ENCODE assay signal across 25 mouse cellular contexts in the genomic region with DNA sequence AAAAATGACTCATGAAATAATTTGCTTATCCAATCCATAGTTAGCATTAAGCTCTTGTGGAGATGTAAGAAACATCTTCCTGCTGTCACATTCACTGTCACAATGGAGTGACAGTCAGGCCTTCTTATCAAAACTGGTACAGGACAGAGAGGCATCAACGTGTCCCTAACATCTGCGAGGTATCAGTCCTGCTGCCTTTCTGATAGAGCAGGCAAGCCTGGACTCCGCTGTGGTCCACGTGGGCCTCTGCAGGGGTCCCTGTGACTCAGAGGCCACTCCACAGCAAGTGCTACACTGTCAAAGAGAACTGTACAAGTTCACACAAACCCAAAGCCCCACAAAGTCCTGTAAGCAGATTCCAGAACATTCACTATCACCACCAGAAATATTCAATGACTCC. TPM values are rescaled to one million over a fixed set of nuclear protein-coding genes. Genes with fewer than 3 reads are reported as not detected.
DNase-seq lines count a peak whose midpoint lies in the region; ATAC-seq and TF ChIP-seq lines count a peak whose summit lies in the region.
"Had no signal": no experiment of that assay in that cellular context is flagged by ENCODE, and none has a peak within 500 bp of the region (broad histone marks: within the 10 kb centered on the region; RNA-seq: fewer than 3 reads in every experiment).

No protein-coding gene starts in this region.

- 9% methylated on average over 4 of the region's 4 CpGs for WGBS in liver, embryonic 16.5 days (ENCODE audit: insufficient replicate concordance)

- no peak for TF ChIP-seq POLR2A in MEL (IDR thresholded peaks at IDR 0.05; ENCODE audit: control insufficient read depth in 1 of 2, insufficient read depth in 1 of 2, low read depth in 1 of 2, low read length in 2 of 2, poor library complexity in 1 of 2)

- peak; percentile 42; the same call in 1 of the 2 replicates for ATAC-seq in erythroid progenitor cell, adult 5-6 weeks (replicated peaks; ENCODE audit: low FRiP score, poor library complexity, severe bottlenecking)
- ATAC-seq in liver, embryonic 16.5 days (ENCODE audit: low read depth): peak; percentile 93
- ATAC-seq in granulocyte monocyte progenitor cell, adult 5-6 weeks (replicated peaks; ENCODE audit: poor library complexity, severe bottlenecking): no peak
- ATAC-seq: CD4-positive, CD25-positive, alpha-beta regulatory T cell, adult 4 months; inflammation-experienced regulatory T-cells, adult 6 months had no signal

- intact Hi-C loops in heart, postnatal 10 days (cut with DNase I): loop anchor here (5.0 kb wide), 1 partner anchor 137 kb away; no protein-coding TSS in a partner anchor

- peak; percentile 80 for DNase-seq in heart, adult 11 months
- DNase-seq in heart, postnatal 10 days: no peak
- DNase-seq in MEL (ENCODE audit: low read depth, low spot score): peak; percentile 82
- DNase-seq in left cerebral cortex, adult 18-20 months (ENCODE audit: low spot score in 2 of 2): no peak
- no peak for DNase-seq in cerebellum, adult 18-20 months
- DNase-seq: cerebellum, adult 11 months; cerebellum, postnatal 14 days; gastrocnemius, adult 2 months; heart, adult 18-20 months; kidney, adult 8-10 months; kidney, postnatal 14 days; lung, adult 2 months; thymus, adult 18-20 months; thymus, postnatal 4 days had no signal

- TF ChIP-seq CTCF in MEL (IDR thresholded peaks at IDR 0.05 in 2 of 3, conservative IDR thresholded peaks at IDR 0.05 in 1 of 3; ENCODE audit: control insufficient read depth in 1 of 3, insufficient read depth in 1 of 3, low read depth in 2 of 3, low read length in 3 of 3, poor library complexity in 1 of 3, severe bottlenecking in 1 of 3): no peak

- peak; percentile 79 to 89 for TF ChIP-seq EP300 in MEL (IDR thresholded peaks at IDR 0.05; ENCODE audit: low read depth in 1 of 2, low read length in 2 of 2)

- H3K9me3 ChIP-seq in MEL (replicated peaks; ENCODE audit: insufficient read depth, low read length): no peaks in the 10 kb centered on the region
- no peaks in the 10 kb centered on the region for H3K9me3 ChIP-seq in liver, embryonic 16.5 days (replicated peaks; ENCODE audit: control insufficient read depth, low read length)
- H3K9me3 ChIP-seq: embryonic facial prominence, embryonic 13.5 days; hindbrain, embryonic 13.5 days; limb, embryonic 10.5 days; midbrain, embryonic 12.5 days; neural tube, embryonic 12.5 days had no signal

- no peaks in the 10 kb centered on the region for H3K27me3 ChIP-seq in MEL (ENCODE audit: control insufficient read depth in 1 of 2, insufficient read depth in 2 of 2, low read length in 2 of 2)
- H3K27me3 ChIP-seq in liver, embryonic 16.5 days (ENCODE audit: control insufficient read depth, insufficient read depth, low read depth, low read length): no peaks in the 10 kb centered on the region
- H3K27me3 ChIP-seq: embryonic facial prominence, embryonic 13.5 days; hindbrain, embryonic 13.5 days; midbrain, embryonic 12.5 days; neural tube, embryonic 12.5 days had no signal

- H3K79me2 ChIP-seq in MEL (ENCODE audit: control insufficient read depth, insufficient read depth, low read length, poor library complexity): no peaks in the 10 kb centered on the region

- H3K36me3 ChIP-seq in MEL (ENCODE audit: control insufficient read depth in 1 of 2, insufficient read depth in 2 of 2, low read length in 2 of 2): peaks cover 0 to 5% of the 10 kb centered on the region in 2 experiments; a peak in 2 of 4 replicates
- no peaks in the 10 kb centered on the region for H3K36me3 ChIP-seq in liver, embryonic 16.5 days (ENCODE audit: control insufficient read depth, insufficient read depth)
- H3K36me3 ChIP-seq: embryonic facial prominence, embryonic 13.5 days; limb, embryonic 10.5 days; midbrain, embryonic 12.5 days; neural tube, embryonic 12.5 days had no signal

- no peak overlapping the region for H3K9ac ChIP-seq in MEL (ENCODE audit: control insufficient read depth, low read depth, low read length, poor library complexity, severe bottlenecking)
- no peak overlapping the region for H3K9ac ChIP-seq in liver, embryonic 16.5 days (ENCODE audit: low read depth, low read length)
- H3K9ac ChIP-seq: embryonic facial prominence, embryonic 13.5 days; hindbrain, embryonic 13.5 days; midbrain, embryonic 12.5 days; neural tube, embryonic 12.5 days had no signal

- 0 out of 2 replicates have a peak overlapping the region, but pooled peaks have one; percentile 5 for H3K27ac ChIP-seq in MEL (ENCODE audit: control insufficient read depth, low read depth, low read length)
- H3K27ac ChIP-seq in liver, embryonic 16.5 days (ENCODE audit: low read length): no peak overlapping the region
- H3K27ac ChIP-seq: embryonic facial prominence, embryonic 13.5 days; gastrocnemius, adult 2 months; hindbrain, embryonic 13.5 days; left cerebral cortex, adult 2 months; limb, embryonic 10.5 days; midbrain, embryonic 12.5 days; neural tube, embryonic 12.5 days had no signal

- TF ChIP-seq RAD21 in MEL (IDR thresholded peaks at IDR 0.05; ENCODE audit: low read depth, low read length): no peak

- peaks cover 2 to 13% of the 10 kb centered on the region in 2 experiments; a peak in 3 of 4 replicates for H3K4me1 ChIP-seq in MEL (ENCODE audit: control insufficient read depth in 1 of 2, insufficient read depth in 2 of 2, low read length in 2 of 2)
- peaks cover 18% of the 10 kb centered on the region for H3K4me1 ChIP-seq in liver, embryonic 16.5 days (ENCODE audit: control insufficient read depth, low read depth, low read length)
- H3K4me1 ChIP-seq: embryonic facial prominence, embryonic 13.5 days; hindbrain, embryonic 13.5 days; midbrain, embryonic 12.5 days; neural tube, embryonic 12.5 days had no signal

- no peak overlapping the region for H3K4me3 ChIP-seq in MEL (ENCODE audit: control insufficient read depth in 1 of 2, insufficient read depth in 1 of 2, low read depth in 2 of 2, low read length in 2 of 2)
- H3K4me3 ChIP-seq in liver, embryonic 16.5 days (ENCODE audit: low read depth, low read length): no peak overlapping the region
- H3K4me3 ChIP-seq: embryonic facial prominence, embryonic 13.5 days; gastrocnemius, adult 2 months; hindbrain, embryonic 13.5 days; left cerebral cortex, adult 2 months; limb, embryonic 10.5 days; midbrain, embryonic 12.5 days; neural tube, embryonic 12.5 days had no signal

- no peak overlapping the region for H3K4me2 ChIP-seq in liver, embryonic 16.5 days (ENCODE audit: low read depth, low read length)
- H3K4me2 ChIP-seq: embryonic facial prominence, embryonic 13.5 days; hindbrain, embryonic 13.5 days; midbrain, embryonic 12.5 days; neural tube, embryonic 12.5 days had no signal

TF ChIP-seq in MEL, 35 proteins besides CTCF, POLR2A, EP300 and RAD21:
- TF ChIP-seq MYC (IDR thresholded peaks at IDR 0.05; ENCODE audit: low read depth, low read length) (peak; percentile 83), GABPA (IDR thresholded peaks at IDR 0.05; ENCODE audit: low read depth, low read length) (no peak), ETS1 (IDR thresholded peaks at IDR 0.05; ENCODE audit: low read depth, low read length) (peak; percentile 61), USF1 (IDR thresholded peaks at IDR 0.05; ENCODE audit: low read depth, low read length) (0 out of 2 replicates have a peak, but pooled peaks have one; percentile 26), TAL1 (IDR thresholded peaks at IDR 0.05; ENCODE audit: low read length) (peak; percentile 89), ELF1 (IDR thresholded peaks at IDR 0.05; ENCODE audit: low read depth, low read length) (no peak), TCF12 (IDR thresholded peaks at IDR 0.05; ENCODE audit: low read depth, low read length) (peak; percentile 80), GATA1 (IDR thresholded peaks at IDR 0.05; ENCODE audit: low read depth, low read length) (peak; percentile 87), MAX (IDR thresholded peaks at IDR 0.05; ENCODE audit: low read length) (peak; percentile 84), MYB (IDR thresholded peaks at IDR 0.05; ENCODE audit: low read depth, low read length) (no peak), SIN3A (IDR thresholded peaks at IDR 0.05; ENCODE audit: low read length) (peak; percentile 63; the same call in 1 of the 2 replicates), MXI1 (IDR thresholded peaks at IDR 0.05; ENCODE audit: low read depth, low read length) (peak; percentile 76)
TF ChIP-seq in MEL: peak in this region for 9.

RNA-seq across cellular contexts. Expression of gene Whamm, which starts 34.4 kb away (rescaled TPM):
- 1 to 10 TPM; 8.1 to 9.2 TPM for total RNA-seq in heart, postnatal 10 days (2021)
- 9.4 and 11.1 TPM in 2 replicates for total RNA-seq in MEL (2012; rRNA removed)
- polyA plus RNA-seq in MEL (2012; ENCODE audit: insufficient read depth in 1 of 2, insufficient read length in 2 of 2, low read depth in 1 of 2, low replicate concordance in 2 of 2, missing spikeins in 1 of 2): 10 to 100 TPM in 1 of 2 experiments, not detected in 1; 22.9 TPM
- 9.7 and 12.2 TPM in 2 replicates for total RNA-seq in erythroid progenitor cell, adult 5-6 weeks (2015; ENCODE audit: low replicate concordance)
- total RNA-seq in erythroid progenitor cell, adult 5-6 weeks (2017; ENCODE audit: low replicate concordance): 13.3 and 16.6 TPM in 2 replicates
- 1.5 and 2.4 TPM in 2 replicates for polyA plus RNA-seq in liver, embryonic 16.5 days (2015; fragmentation: Nextera tagmentation; extraction: Ambion mirVana)
- 9.2 and 14.1 TPM in 2 replicates for total RNA-seq in granulocyte monocyte progenitor cell, adult 5-6 weeks (2014; fragmentation: Nextera tagmentation)
- total RNA-seq in granulocyte monocyte progenitor cell, adult 5-6 weeks (2017): 18.4 and 19.3 TPM in 2 replicates
- 10 to 100 TPM; 15.1 to 17.5 TPM for total RNA-seq in left cerebral cortex, adult 18-20 months (2021)

RNA-seq across cellular contexts. Expression of gene Fsd2, which starts 38.7 kb away (rescaled TPM):
- 100 to 1,000 TPM; 214 to 226 TPM for total RNA-seq in heart, postnatal 10 days (2021)
- not detected in 2 replicates for total RNA-seq in MEL (2012; rRNA removed)
- polyA plus RNA-seq in MEL (2012; ENCODE audit: insufficient read depth in 1 of 2, insufficient read length in 2 of 2, low read depth in 1 of 2, low replicate concordance in 2 of 2, missing spikeins in 1 of 2): under 1 TPM in 1 of 2 experiments, not detected in 1; 0.03 TPM
- 0.84 and 1.1 TPM in 2 replicates for total RNA-seq in erythroid progenitor cell, adult 5-6 weeks (2015; ENCODE audit: low replicate concordance)
- 0.51 TPM in 1 of 2 replicates, not detected in the other for total RNA-seq in erythroid progenitor cell, adult 5-6 weeks (2017; ENCODE audit: low replicate concordance)
- 0.21 and 0.59 TPM in 2 replicates for polyA plus RNA-seq in liver, embryonic 16.5 days (2015; fragmentation: Nextera tagmentation; extraction: Ambion mirVana)
- total RNA-seq in granulocyte monocyte progenitor cell, adult 5-6 weeks (2014; fragmentation: Nextera tagmentation): 0.66 TPM in 1 of 2 replicates, not detected in the other
- 0.13 and 0.41 TPM in 2 replicates for total RNA-seq in granulocyte monocyte progenitor cell, adult 5-6 weeks (2017)
- under 1 TPM; 0.09 to 0.26 TPM for total RNA-seq in left cerebral cortex, adult 18-20 months (2021)

Comparison
In these comparisons a context has a peak if more than half of its experiments do, and no peak if none do; other contexts are left out.
1. DNase-seq: peak in heart, adult 11 months (single experiment) and MEL (single experiment); none in heart, postnatal 10 days (0 of 2), left cerebral cortex, adult 18-20 months (0 of 2) and cerebellum, adult 18-20 months (0 of 2).
2. RNA of gene Fsd2, which starts 38.7 kb away (total RNA-seq): 214 to 226 TPM in heart, postnatal 10 days; 0.51 to 1.1 TPM in erythroid progenitor cell, adult 5-6 weeks, 0.13 to 0.66 TPM in granulocyte monocyte progenitor cell, adult 5-6 weeks, 0.09 to 0.26 TPM in left cerebral cortex, adult 18-20 months and not detected in MEL; every median in the first group is over 100 times any median in the second.